Mouse (Mus musculus) large intestine, adult 2 months (tissue): ENCODE data around the gene Klf2. TPM values are rescaled to one million over a fixed set of nuclear protein-coding genes. Genes with fewer than 3 reads are reported as not detected.

Experiments used
- DNase-seq: peaks from one replicate; pipeline ENCODE4 v3.0.0-alpha.2; 2012; ENCODE audit warnings: low read depth, low spot score
- WGBS: fragments of 180-500 bp; shearing (Covaris S2); methylation state at CpG from one replicate; pipeline ENCODE4 v1.1.7; 2018; 5-methylcytosine and 5-hydroxymethylcytosine counted together
- polyA plus RNA-seq: library from polyadenylated mRNA; depleted of rRNA; stranded (reverse); fragments of >200 nt; gene quantifications from 2 replicates; pipeline ENCODE4 v1.2.3, GENCODE M21; 2012; rRNA removed

Klf2 gene
- polyA plus RNA-seq: 9.5 and 11.3 TPM in 2 replicates

GRCm38 (mm10) chr8:72318801-72319322 is at the start of gene Klf2:
TSS of gene Klf2 (plus strand) at chr8:72319033.
- under 1% methylated on average over 46 of the region's 46 CpGs for WGBS
- DNase-seq: peak; percentile 79

- 88% methylated on average over 12 of the region's 12 CpGs for WGBS
- no peak for DNase-seq
Measured at GRCm38 (mm10) chr8:72270606-72271005, 48.2 kb upstream of the Klf2 start.

GRCm38 (mm10) chr8:72271051-72271660 is 47.7 kb upstream of the Klf2 start:
- DNase-seq: no peak
- WGBS: 58% methylated on average over 11 of the region's 11 CpGs

GRCm38 (mm10) chr8:72271691-72272090 is 47.1 kb upstream of the Klf2 start:
- WGBS: 51% methylated on average over 3 of the region's 3 CpGs
- no peak for DNase-seq

- 13% methylated on average over 3 of the region's 3 CpGs for WGBS
- no peak for DNase-seq
Measured at GRCm38 (mm10) chr8:72272361-72272760, 46.5 kb upstream of the Klf2 start.

- no peak for DNase-seq
- 72% methylated on average over 1 of the region's 1 CpGs for WGBS
Measured at GRCm38 (mm10) chr8:72273111-72273770, 45.6 kb upstream of the Klf2 start.

GRCm38 (mm10) chr8:72273807-72274206 is 45.0 kb upstream of the Klf2 start:
- WGBS: 66% methylated on average over 5 of the region's 5 CpGs
- DNase-seq: no peak

- WGBS: 54% methylated on average over 3 of the region's 3 CpGs
- DNase-seq: no peak
Measured at GRCm38 (mm10) chr8:72277244-72277643, 41.6 kb upstream of the Klf2 start.

- no peak for DNase-seq
- WGBS: 77% methylated on average over 7 of the region's 7 CpGs
Measured at GRCm38 (mm10) chr8:72279151-72279550, 39.7 kb upstream of the Klf2 start.

GRCm38 (mm10) chr8:72281634-72282033 is 37.2 kb upstream of the Klf2 start:
- DNase-seq: no peak
- WGBS: 17% methylated on average over 3 of the region's 3 CpGs

GRCm38 (mm10) chr8:72285285-72285684 is 33.5 kb upstream of the Klf2 start:
- DNase-seq: no peak
- WGBS: 43% methylated on average over 4 of the region's 4 CpGs

- no peak for DNase-seq
Measured at GRCm38 (mm10) chr8:72289051-72289450, 29.8 kb upstream of the Klf2 start.

- no peak for DNase-seq
- WGBS: 60% methylated on average over 2 of the region's 2 CpGs
Measured at GRCm38 (mm10) chr8:72291104-72291503, 27.7 kb upstream of the Klf2 start.

GRCm38 (mm10) chr8:72293309-72293708 is 25.5 kb upstream of the Klf2 start:
- no peak for DNase-seq

- DNase-seq: no peak
- WGBS: 60% methylated on average over 3 of the region's 3 CpGs
Measured at GRCm38 (mm10) chr8:72295125-72295524, 23.7 kb upstream of the Klf2 start.

GRCm38 (mm10) chr8:72295679-72296078 is 23.2 kb upstream of the Klf2 start:
- DNase-seq: no peak
- 38% methylated on average over 8 of the region's 8 CpGs for WGBS

- DNase-seq: no peak
- 92% methylated on average over 8 of the region's 8 CpGs for WGBS
Measured at GRCm38 (mm10) chr8:72296561-72296960, 22.3 kb upstream of the Klf2 start.

GRCm38 (mm10) chr8:72298928-72299327 is 19.9 kb upstream of the Klf2 start:
- no peak for DNase-seq
- 96% methylated on average over 1 of the region's 1 CpGs for WGBS

- 78% methylated on average over 9 of the region's 9 CpGs for WGBS
- DNase-seq: no peak
Measured at GRCm38 (mm10) chr8:72300654-72301400, 18.0 kb upstream of the Klf2 start.

- WGBS: 74% methylated on average over 5 of the region's 5 CpGs
- no peak for DNase-seq
Measured at GRCm38 (mm10) chr8:72301497-72301896, 17.3 kb upstream of the Klf2 start.
